Mouse (Mus musculus) layer of hippocampus, postnatal 25 days (tissue): ENCODE data around the gene Cdc42bpb. TPM values are rescaled to one million over a fixed set of nuclear protein-coding genes. Genes with fewer than 3 reads are reported as not detected.

Source experiments
- DNase-seq, 2 experiments: peaks; one replicate each; pipeline ENCODE4 v3.0.0; 2022; ENCODE audit warnings: mixed read lengths in 2 of 2, low spot score in 1 of 2; ENCODE audit errors: extremely low spot score in 1 of 2
- total RNA-seq, 2 experiments: library from RNA; stranded (reverse); gene quantifications; 2 replicates each; pipeline ENCODE4 v1.2.3; 2021

Cdc42bpb gene
- total RNA-seq, 2 experiments from 2014 or later: 107 to 117 TPM

DNA sequence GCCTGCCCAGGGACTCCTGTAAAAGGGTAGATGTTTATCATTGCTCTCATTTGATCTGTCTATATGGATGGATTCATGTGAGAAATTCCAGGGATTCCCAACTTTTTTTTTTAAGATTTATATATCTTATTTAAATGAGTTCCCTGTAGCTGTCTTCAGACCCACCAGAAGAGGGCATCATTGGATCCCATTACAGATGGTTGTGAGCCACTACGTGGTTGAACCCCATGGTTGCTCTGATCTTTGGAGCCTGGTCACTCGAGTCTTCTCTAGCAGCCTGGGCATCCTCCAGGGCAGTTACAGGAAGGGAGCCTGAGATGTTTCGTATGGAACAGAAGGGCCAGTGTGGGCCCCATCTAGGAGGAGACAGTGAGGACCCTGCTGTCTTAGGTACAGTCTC is 128.4 kb downstream of the Cdc42bpb start:
- no peak for DNase-seq

DNA sequence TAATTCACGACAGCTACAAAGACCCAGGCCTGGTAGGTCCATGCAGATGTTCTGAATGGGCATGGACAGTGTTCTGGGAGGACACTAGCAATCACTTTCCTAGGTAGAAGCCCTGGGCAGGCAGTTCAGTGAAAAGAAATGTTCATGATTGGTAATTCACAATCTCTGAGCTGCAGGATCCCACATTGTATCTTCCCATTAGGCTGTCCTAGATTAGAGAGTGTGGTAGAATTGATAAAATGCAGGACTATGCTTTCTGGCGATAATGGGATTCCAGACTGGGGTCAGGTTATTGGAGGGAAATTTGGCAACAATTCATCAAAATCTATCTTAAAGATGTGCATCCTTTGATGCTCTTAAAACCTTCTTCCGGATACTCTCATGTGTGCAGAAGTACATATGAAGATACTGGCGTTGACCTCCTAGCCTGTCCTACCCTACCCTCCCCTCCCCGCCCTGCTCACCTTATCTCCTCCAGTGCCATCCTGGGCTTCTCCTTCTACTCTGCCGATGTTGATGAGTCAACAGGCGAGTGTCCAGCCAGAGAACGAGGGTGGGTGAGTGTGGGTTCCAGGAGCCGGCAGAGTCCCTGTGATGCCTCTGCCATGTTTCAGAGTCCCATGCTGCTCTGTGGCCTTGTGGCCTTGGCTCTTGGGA is 130.6 kb downstream of the Cdc42bpb start:
- no peak for DNase-seq

DNA sequence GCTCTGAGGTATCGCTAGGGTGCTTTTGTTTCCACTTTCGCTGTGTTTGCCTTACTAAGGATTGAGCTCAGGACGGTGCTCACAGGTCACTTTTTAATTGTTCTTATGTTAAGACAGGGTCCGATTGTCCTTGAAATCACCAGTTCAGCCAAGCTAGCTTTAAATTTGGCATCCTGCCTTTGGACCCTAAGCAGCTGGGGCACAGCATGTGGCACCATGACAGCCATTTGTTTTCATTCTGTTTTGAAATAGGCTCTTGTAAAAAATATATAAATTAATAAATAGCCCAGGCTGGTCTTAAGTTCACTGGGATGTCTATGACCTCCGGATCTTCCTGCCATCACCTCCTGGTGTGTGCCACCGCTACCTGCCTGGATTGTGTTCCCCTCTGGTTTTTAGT is 132.4 kb downstream of the Cdc42bpb start:
- no peak for DNase-seq

DNA sequence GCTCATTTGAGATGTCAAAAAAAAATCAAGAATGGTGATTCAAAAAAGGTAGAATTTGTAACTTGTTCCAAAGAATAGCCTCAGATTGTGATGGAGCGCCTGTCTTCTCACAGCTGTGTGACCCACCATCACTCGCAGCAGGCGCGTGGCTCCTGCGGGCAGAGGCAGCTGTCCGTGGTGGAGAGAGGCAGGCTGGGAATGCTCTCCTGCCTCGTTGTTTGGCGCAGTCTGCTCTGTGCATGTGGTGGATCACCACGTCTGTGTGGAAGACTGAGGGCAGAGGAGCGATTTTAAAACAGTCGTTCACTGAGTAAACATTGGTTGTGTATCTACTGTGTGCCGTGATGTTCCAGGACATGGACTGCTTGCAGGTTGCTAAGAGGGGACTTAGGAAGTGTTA is 133.8 kb downstream of the Cdc42bpb start:
- DNase-seq: no peak

Other genes starting within 250 kb of the Cdc42bpb start
- gene Traf3, start 211.3 kb downstream of the Cdc42bpb start, total RNA-seq: 10 to 100 TPM; 92.9 to 94.0 TPM
- gene 4930595D18Rik, start 193.2 kb downstream of the Cdc42bpb start, total RNA-seq: not detected
- 1 to 10 TPM; 4.6 to 5.8 TPM for gene Amn, start 106.6 kb downstream of the Cdc42bpb start, total RNA-seq
- gene Lbhd2, start 29.1 kb upstream of the Cdc42bpb start, total RNA-seq: under 1 TPM in 1 of 2 experiments, not detected in 1; 0.86 TPM
- gene Exoc3l4, start 39.3 kb upstream of the Cdc42bpb start, total RNA-seq: 1 to 10 TPM; 2.6 to 3.4 TPM
- gene Tnfaip2, start 64.8 kb upstream of the Cdc42bpb start, total RNA-seq: under 1 TPM; 0.63 to 0.81 TPM
- 1 to 10 TPM; 5.6 to 7.8 TPM for gene Gm266, start 108.1 kb upstream of the Cdc42bpb start, total RNA-seq
- gene Eif5, start 160.3 kb upstream of the Cdc42bpb start, total RNA-seq: 100 to 1,000 TPM; 243 to 246 TPM
- gene Mark3, start 196.8 kb upstream of the Cdc42bpb start, total RNA-seq: 100 to 1,000 TPM; 103 to 116 TPM